Mouse (Mus musculus) forebrain, embryonic 13.5 days (tissue): ENCODE results near the gene Dapk3. TPM values are rescaled to one million over a fixed set of nuclear protein-coding genes. Genes with fewer than 3 reads are reported as not detected.
A peak's percentile ranks its signal among the peaks of the same experiment; 100 is the strongest.
"Not testable (repeated sequence)": the region's sequence is repeated elsewhere in the genome, so short reads cannot be mapped to it uniquely, and the experiment has no call there.

ENCODE experiments used
- ATAC-seq: fragments of 200-750 bp; cut with Nextera tagmentation; 2 replicates; pipeline ENCODE4 v1.8.0; 2017
- H3K27ac ChIP-seq: fragments of 300-500 bp; sonication (generic); 2 replicates; pipeline ENCODE4 v1.5.1; 2015; ENCODE audit warnings: inconsistent platforms, mild to moderate bottlenecking, moderate library complexity
- H3K27me3 ChIP-seq: fragments of 300-500 bp; sonication (generic); 2 replicates; pipeline ENCODE4 v1.6.1; 2015; ENCODE audit warnings: mild to moderate bottlenecking, inconsistent platforms
- H3K36me3 ChIP-seq: fragments of 300-500 bp; sonication (generic); 2 replicates; pipeline ENCODE4 v1.6.1; 2015; ENCODE audit warnings: mild to moderate bottlenecking, inconsistent platforms; ENCODE audit not compliant: poor library complexity, severe bottlenecking
- H3K4me1 ChIP-seq: fragments of 300-500 bp; sonication (generic); 2 replicates; pipeline ENCODE4 v1.6.1; 2015; ENCODE audit warnings: inconsistent platforms
- H3K4me2 ChIP-seq: fragments of 300-500 bp; sonication (generic); 2 replicates; pipeline ENCODE4 v1.6.1; 2015; ENCODE audit warnings: inconsistent platforms, mild to moderate bottlenecking, moderate library complexity
- H3K4me3 ChIP-seq: fragments of 300-500 bp; sonication (generic); 2 replicates; pipeline ENCODE4 v1.5.1; 2015; ENCODE audit warnings: mild to moderate bottlenecking, inconsistent platforms
- H3K9ac ChIP-seq: fragments of 300-500 bp; sonication (generic); 2 replicates; pipeline ENCODE4 v1.6.1; 2015; ENCODE audit warnings: mild to moderate bottlenecking, inconsistent platforms
- H3K9me3 ChIP-seq: fragments of 300-500 bp; sonication (generic); replicated peaks from 2 replicates; pipeline ENCODE4 v1.6.1; 2016; ENCODE audit warnings: inconsistent platforms
- WGBS: fragments of 180-500 bp; shearing (Covaris S2); methylation state at CpG from one replicate; pipeline ENCODE4 v1.1.7; 2015; 5-methylcytosine and 5-hydroxymethylcytosine counted together
- polyA plus RNA-seq: library from polyadenylated mRNA; unstranded; fragments of >200 nt; fragmentation: Nextera tagmentation; extraction: Ambion mirVana; gene quantifications from 2 replicates; pipeline ENCODE4 v1.2.1, GENCODE M21; 2015

The Dapk3 gene
- polyA plus RNA-seq, 1 experiment from 2014 or later: 47.7 TPM

- H3K27ac ChIP-seq: no peak overlapping the region
- H3K27me3 ChIP-seq: no peaks in the 10 kb centered on the region
- H3K4me3 ChIP-seq: no peak overlapping the region
- ATAC-seq: peak; percentile 30; the same call in 1 of the 2 replicates
- no peaks in the 10 kb centered on the region for H3K4me1 ChIP-seq
- H3K36me3 ChIP-seq: peaks cover 89% of the 10 kb centered on the region
- no peak overlapping the region for H3K4me2 ChIP-seq
- H3K9ac ChIP-seq: no peak overlapping the region
- H3K9me3 ChIP-seq: no peaks in the 10 kb centered on the region
- WGBS: 36% methylated on average over 7 of the region's 7 CpGs
Measured at GRCm38 (mm10) chr10:81217964-81218363, 35.2 kb downstream of the Dapk3 start.

- 91% methylated on average over 5 of the region's 5 CpGs for WGBS
- Histone ChIP-seq H3K36me3 (peaks cover 69% of the 10 kb centered on the region), H3K27me3 (no peaks in the 10 kb centered on the region), H3K9ac (no peak overlapping the region), H3K4me1 (no peaks in the 10 kb centered on the region), H3K27ac (no peak overlapping the region), H3K9me3 (no peaks in the 10 kb centered on the region), H3K4me2 (no peak overlapping the region), H3K4me3 (no peak overlapping the region)
- no peak for ATAC-seq
Measured at GRCm38 (mm10) chr10:81221402-81222015, 38.7 kb downstream of the Dapk3 start.

GRCm38 (mm10) chr10:81223731-81224130 lies 40.9 kb downstream of the Dapk3 start:
- ATAC-seq, H3K4me3 ChIP-seq, H3K9ac ChIP-seq, H3K9me3 ChIP-seq, H3K4me2 ChIP-seq, H3K27me3 ChIP-seq, H3K27ac ChIP-seq: not testable (repeated sequence)
- peaks cover 10% of the 10 kb centered on the region for H3K4me1 ChIP-seq
- WGBS: 64% methylated on average over 2 of the region's 2 CpGs
- H3K36me3 ChIP-seq: peaks cover 54% of the 10 kb centered on the region

GRCm38 (mm10) chr10:81229735-81230437 lies 47.1 kb downstream of the Dapk3 start:
- Histone ChIP-seq H3K4me1 (peaks cover 50% of the 10 kb centered on the region), H3K27me3 (no peaks in the 10 kb centered on the region)

GRCm38 (mm10) chr10:81230438-81231332 lies 47.9 kb downstream of the Dapk3 start, which contains the start of gene Atcay:
Atcay (minus strand) TSS chr10:81230833.
- WGBS: 4% methylated on average over 27 of the region's 27 CpGs
- H3K4me3 ChIP-seq: peak within 1 kb of the TSS; percentile 68
- ATAC-seq: peak; percentile 92
- no peaks in the 10 kb centered on the region for H3K36me3 ChIP-seq
- peak within 1 kb of the TSS; percentile 90 for H3K27ac ChIP-seq
- H3K4me2 ChIP-seq: peak within 1 kb of the TSS; percentile 73
- H3K9ac ChIP-seq: peak within 1 kb of the TSS; percentile 93
- H3K9me3 ChIP-seq: no peaks in the 10 kb centered on the region
- peaks cover 50% of the 10 kb centered on the region for H3K4me1 ChIP-seq
- H3K27me3 ChIP-seq: no peaks in the 10 kb centered on the region

More at GRCm38 (mm10) chr10:81229735-81230437, 47.1 kb downstream of the Dapk3 start:
- ATAC-seq: 0 out of 2 replicates have a peak, but pooled peaks have one; percentile 9
- peak overlapping the region; percentile 68 for H3K4me3 ChIP-seq
- 10% methylated on average over 20 of the region's 20 CpGs for WGBS
- H3K9me3 ChIP-seq: no peaks in the 10 kb centered on the region
- H3K4me2 ChIP-seq: peak overlapping the region; percentile 73
- no peaks in the 10 kb centered on the region for H3K36me3 ChIP-seq
- peak overlapping the region; percentile 90 for H3K27ac ChIP-seq
- H3K9ac ChIP-seq: peak overlapping the region; percentile 93

GRCm38 (mm10) chr10:81231436-81231835 lies 48.6 kb downstream of the Dapk3 start:
- no peaks in the 10 kb centered on the region for H3K9me3 ChIP-seq
- no peaks in the 10 kb centered on the region for H3K36me3 ChIP-seq
- H3K4me3 ChIP-seq: peak overlapping the region; percentile 68
- no peak for ATAC-seq
- WGBS: 47% methylated on average over 7 of the region's 7 CpGs
- H3K4me2 ChIP-seq: peak overlapping the region; percentile 73
- H3K27me3 ChIP-seq: no peaks in the 10 kb centered on the region
- H3K4me1 ChIP-seq: peaks cover 50% of the 10 kb centered on the region
- H3K27ac ChIP-seq: peak overlapping the region; percentile 90
- H3K9ac ChIP-seq: peak overlapping the region; percentile 93; the same call in 1 of the 2 replicates

- Histone ChIP-seq H3K9me3 (no peaks in the 10 kb centered on the region), H3K4me2 (peak within 1 kb of the TSS; percentile 67), H3K9ac (peak within 1 kb of the TSS; percentile 69), H3K4me1 (peaks cover 50% of the 10 kb centered on the region), H3K27ac (no peak within 1 kb of the TSS), H3K27me3 (no peaks in the 10 kb centered on the region), H3K4me3 (peak within 1 kb of the TSS; percentile 57), H3K36me3 (no peaks in the 10 kb centered on the region)
- ATAC-seq: peak; percentile 71
- 9% methylated on average over 25 of the region's 29 CpGs for WGBS
Measured at GRCm38 (mm10) chr10:81232580-81233225, 49.9 kb downstream of the Dapk3 start, which contains the start of gene Zfr2. Zfr2 (plus strand) TSS chr10:81233155.

- Histone ChIP-seq H3K36me3 (no peaks in the 10 kb centered on the region), H3K4me3 (peak overlapping the region; percentile 57), H3K27ac (no peak overlapping the region), H3K9ac (peak overlapping the region; percentile 69), H3K9me3 (no peaks in the 10 kb centered on the region), H3K4me1 (peaks cover 45% of the 10 kb centered on the region), H3K4me2 (peak overlapping the region; percentile 67), H3K27me3 (0 out of 2 replicates have a peak, but pooled peaks cover 1% of the 10 kb centered on the region)
- ATAC-seq: peak; percentile 50
- 1% methylated on average over 15 of the region's 28 CpGs for WGBS
Measured at GRCm38 (mm10) chr10:81233226-81233585, 50.4 kb downstream of the Dapk3 start.

- no peaks in the 10 kb centered on the region for H3K36me3 ChIP-seq
- 85% methylated on average over 6 of the region's 6 CpGs for WGBS
- no peak overlapping the region for H3K27ac ChIP-seq
- no peak overlapping the region for H3K9ac ChIP-seq
- H3K27me3 ChIP-seq: peaks cover 8% of the 10 kb centered on the region
- H3K4me3 ChIP-seq: no peak overlapping the region
- H3K4me2 ChIP-seq: peak overlapping the region; percentile 67; the same call in 1 of the 2 replicates
- H3K9me3 ChIP-seq: no peaks in the 10 kb centered on the region
- ATAC-seq: no peak
- peaks cover 35% of the 10 kb centered on the region for H3K4me1 ChIP-seq
Measured at GRCm38 (mm10) chr10:81234206-81234605, 51.4 kb downstream of the Dapk3 start.

GRCm38 (mm10) chr10:81236471-81237268 lies 53.9 kb downstream of the Dapk3 start:
- Histone ChIP-seq H3K4me2 (no peak overlapping the region), H3K36me3 (no peaks in the 10 kb centered on the region), H3K9me3 (no peaks in the 10 kb centered on the region), H3K4me1 (peaks cover 22% of the 10 kb centered on the region), H3K27me3 (peaks cover 27% of the 10 kb centered on the region), H3K27ac (no peak overlapping the region), H3K9ac (no peak overlapping the region), H3K4me3 (no peak overlapping the region)
- no peak for ATAC-seq
- WGBS: 86% methylated on average over 12 of the region's 12 CpGs

- WGBS: 79% methylated on average over 2 of the region's 2 CpGs
- H3K4me1 ChIP-seq: peaks cover 10% of the 10 kb centered on the region
- no peak overlapping the region for H3K27ac ChIP-seq
- H3K4me2 ChIP-seq: no peak overlapping the region
- no peaks in the 10 kb centered on the region for H3K36me3 ChIP-seq
- H3K27me3 ChIP-seq: peaks cover 34% of the 10 kb centered on the region
- ATAC-seq: no peak
- H3K9ac ChIP-seq: no peak overlapping the region
- no peak overlapping the region for H3K4me3 ChIP-seq
- H3K9me3 ChIP-seq: no peaks in the 10 kb centered on the region
Measured at GRCm38 (mm10) chr10:81238618-81239017, 55.8 kb downstream of the Dapk3 start.
